Mouse (Mus musculus) liver, embryonic 15.5 days (tissue): ENCODE data around the gene Nmu. TPM values are rescaled to one million over a fixed set of nuclear protein-coding genes. Genes with fewer than 3 reads are reported as not detected.

Source experiments
- ATAC-seq: fragments of 200-750 bp; cut with Nextera tagmentation; 2 replicates; pipeline ENCODE4 v1.8.0; 2017; ENCODE audit warnings: moderate number of reproducible peaks, mild to moderate bottlenecking, moderate library complexity; ENCODE audit not compliant: insufficient read depth
- H3K27ac ChIP-seq: fragments of 300-500 bp; sonication (generic); replicated peaks from 2 replicates; pipeline ENCODE4 v1.5.1; 2015; ENCODE audit warnings: mild to moderate bottlenecking, inconsistent platforms
- H3K27me3 ChIP-seq: fragments of 300-500 bp; sonication (generic); 2 replicates; pipeline ENCODE4 v1.6.1; 2015; ENCODE audit warnings: mild to moderate bottlenecking, inconsistent platforms
- H3K36me3 ChIP-seq: fragments of 300-500 bp; sonication (generic); replicated peaks from 2 replicates; pipeline ENCODE4 v1.6.1; 2015; ENCODE audit warnings: moderate library complexity, mild to moderate bottlenecking, inconsistent platforms
- H3K4me1 ChIP-seq: fragments of 300-500 bp; sonication (generic); replicated peaks from 2 replicates; pipeline ENCODE4 v1.6.1; 2015; ENCODE audit warnings: inconsistent platforms
- H3K4me2 ChIP-seq: fragments of 300-500 bp; sonication (generic); 2 replicates; pipeline ENCODE4 v1.6.1; 2015; ENCODE audit warnings: moderate library complexity, mild to moderate bottlenecking, inconsistent platforms
- H3K4me3 ChIP-seq: fragments of 300-500 bp; sonication (generic); replicated peaks from 2 replicates; pipeline ENCODE4 v1.5.1; 2015; ENCODE audit warnings: mild to moderate bottlenecking, inconsistent platforms
- H3K9ac ChIP-seq: fragments of 300-500 bp; sonication (generic); 2 replicates; pipeline ENCODE4 v1.6.1; 2015; ENCODE audit warnings: moderate library complexity, mild to moderate bottlenecking, inconsistent platforms
- H3K9me3 ChIP-seq: fragments of 300-500 bp; sonication (generic); replicated peaks from 2 replicates; pipeline ENCODE4 v1.6.1; 2016; ENCODE audit warnings: inconsistent platforms
- WGBS: fragments of 180-500 bp; shearing (Covaris S2); methylation state at CpG from one replicate; pipeline ENCODE4 v1.1.7; 2015; ENCODE audit warnings: mixed read lengths; ENCODE audit not compliant: insufficient replicate concordance; 5-methylcytosine and 5-hydroxymethylcytosine counted together
- polyA plus RNA-seq: library from polyadenylated mRNA; unstranded; fragments of >200 nt; fragmentation: Nextera tagmentation; extraction: Ambion mirVana; gene quantifications from 2 replicates; pipeline ENCODE4 v1.2.1, GENCODE M21; 2015

Gene Nmu
- polyA plus RNA-seq, 1 experiment from 2014 or later = not detected

GRCm38 (mm10) chr5:76283890-76284289 is 79.7 kb downstream of the Nmu start:
- WGBS = 21% methylated on average over 1 of the region's 1 CpGs
- Histone ChIP-seq H3K9me3 (no peaks in the 10 kb centered on the region), H3K36me3 (no peaks in the 10 kb centered on the region), H3K4me3 (no peak overlapping the region), H3K4me2 (no peak overlapping the region), H3K27me3 (no peaks in the 10 kb centered on the region), H3K9ac (no peak overlapping the region), H3K27ac (no peak overlapping the region), H3K4me1 (peaks cover 9% of the 10 kb centered on the region)
- 0 out of 2 replicates have a peak, but pooled peaks have one; percentile 40 for ATAC-seq

Other genes with a start within 250 kb of the Nmu start
- 13.6 and 14.7 TPM in 2 replicates for gene Srd5a3, start 223.5 kb downstream of the Nmu start, polyA plus RNA-seq
- gene Tmem165, start 179.9 kb downstream of the Nmu start, polyA plus RNA-seq = 26.2 and 27.4 TPM in 2 replicates
- 1.8 and 2.1 TPM in 2 replicates for gene Clock, start 59.0 kb downstream of the Nmu start, polyA plus RNA-seq
- gene Pdcl2, start 32.6 kb downstream of the Nmu start, polyA plus RNA-seq = not detected in 2 replicates
- gene Gm7271, start 120.3 kb upstream of the Nmu start, polyA plus RNA-seq = not detected in 2 replicates
- gene Exoc1, start 165.5 kb upstream of the Nmu start, polyA plus RNA-seq = 11.7 and 11.8 TPM in 2 replicates
- 3.9 and 4.1 TPM in 2 replicates for gene Cep135, start 224.9 kb upstream of the Nmu start, polyA plus RNA-seq